Mouse (Mus musculus): ENCODE data around the gene Ywhah. TPM values are rescaled to one million over a fixed set of nuclear protein-coding genes. Genes with fewer than 3 reads are reported as not detected.

Gene Ywhah
- total and polyA plus RNA-seq, 2 experiments = 23.4 to 31.2 TPM

DNA sequence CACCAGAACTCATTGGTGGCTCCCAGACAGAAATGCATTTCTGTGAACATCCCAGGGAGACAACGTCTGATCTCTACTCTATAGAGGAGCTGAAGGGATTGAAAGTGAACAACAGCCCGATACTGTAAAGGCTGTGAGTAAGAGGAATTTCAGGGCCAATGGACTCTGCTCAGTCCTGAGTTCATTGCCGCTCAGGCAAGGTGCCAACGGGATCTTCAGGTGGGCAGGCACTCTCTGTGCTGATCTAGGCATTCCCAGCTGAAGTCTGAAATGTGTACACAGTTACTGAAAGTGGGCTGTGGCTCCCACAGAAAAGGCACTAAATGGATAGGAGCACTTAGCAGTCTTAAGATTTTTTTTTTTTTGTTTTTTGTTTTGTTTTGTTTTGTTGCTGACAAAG lies 19.8 kb upstream of the Ywhah start:
- H3K4me3 ChIP-seq (ENCODE audit: insufficient read depth, low read depth, low read length) = no peak overlapping the region
- peak; percentile 62 for DNase-seq (ENCODE audit: extremely low read depth, low read depth, low spot score)
- WGBS = 25% methylated on average over 4 of the region's 4 CpGs
- H3K27me3 ChIP-seq (ENCODE audit: control insufficient read depth, insufficient read depth, low read length) = no peaks in the 10 kb centered on the region
- no peak overlapping the region for H3K27ac ChIP-seq (replicated peaks; ENCODE audit: insufficient read depth, low read depth, low read length)
- H3K9ac ChIP-seq (ENCODE audit: low read depth, low read length) = no peak overlapping the region
- TF ChIP-seq CTCF (IDR thresholded peaks at IDR 0.05; ENCODE audit: low read depth, low read length) (no peak), POLR2A (IDR thresholded peaks at IDR 0.05; ENCODE audit: extremely low read depth, insufficient read depth, low read length) (no peak)
- no peaks in the 10 kb centered on the region for H3K79me2 ChIP-seq (ENCODE audit: control insufficient read depth, insufficient read depth, low read length)
- H3K4me1 ChIP-seq (ENCODE audit: control insufficient read depth, insufficient read depth, low read length) = no peaks in the 10 kb centered on the region
- no peaks in the 10 kb centered on the region for H3K36me3 ChIP-seq (ENCODE audit: control insufficient read depth, insufficient read depth, low read length)

DNA sequence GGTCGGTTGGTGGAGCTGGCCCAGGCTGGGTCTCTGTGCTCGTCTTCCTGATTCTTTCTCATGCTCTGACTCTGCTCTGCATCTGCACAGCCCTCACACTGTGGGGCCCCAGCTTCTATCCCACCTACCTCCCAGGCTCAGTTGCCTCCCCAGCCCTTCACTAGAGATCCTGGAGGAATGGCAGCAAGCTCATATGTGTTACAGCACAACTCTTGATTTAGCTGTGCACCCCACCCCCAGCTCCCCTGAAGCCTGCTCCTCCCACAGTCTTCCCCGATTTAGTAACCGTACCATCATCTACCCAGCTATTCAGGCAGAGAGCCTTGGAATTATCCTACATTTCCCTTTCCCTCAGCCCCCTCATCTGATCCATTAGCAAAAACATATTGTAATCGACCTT lies 17.5 kb upstream of the Ywhah start:
- H3K4me1 ChIP-seq (ENCODE audit: control insufficient read depth, insufficient read depth, low read length) = no peaks in the 10 kb centered on the region
- H3K27me3 ChIP-seq (ENCODE audit: control insufficient read depth, insufficient read depth, low read length) = no peaks in the 10 kb centered on the region
- no peak for TF ChIP-seq POLR2A (IDR thresholded peaks at IDR 0.05; ENCODE audit: extremely low read depth, insufficient read depth, low read length)
- no peak for TF ChIP-seq CTCF (IDR thresholded peaks at IDR 0.05; ENCODE audit: low read depth, low read length)
- no peaks in the 10 kb centered on the region for H3K36me3 ChIP-seq (ENCODE audit: control insufficient read depth, insufficient read depth, low read length)
- WGBS = 97% methylated on average over 5 of the region's 5 CpGs
- no peak for DNase-seq (ENCODE audit: extremely low read depth, low read depth, low spot score)
- H3K9ac ChIP-seq (ENCODE audit: low read depth, low read length) = no peak overlapping the region
- H3K79me2 ChIP-seq (ENCODE audit: control insufficient read depth, insufficient read depth, low read length) = no peaks in the 10 kb centered on the region
- no peak overlapping the region for H3K4me3 ChIP-seq (ENCODE audit: insufficient read depth, low read depth, low read length)
- H3K27ac ChIP-seq (replicated peaks; ENCODE audit: insufficient read depth, low read depth, low read length) = no peak overlapping the region

DNA sequence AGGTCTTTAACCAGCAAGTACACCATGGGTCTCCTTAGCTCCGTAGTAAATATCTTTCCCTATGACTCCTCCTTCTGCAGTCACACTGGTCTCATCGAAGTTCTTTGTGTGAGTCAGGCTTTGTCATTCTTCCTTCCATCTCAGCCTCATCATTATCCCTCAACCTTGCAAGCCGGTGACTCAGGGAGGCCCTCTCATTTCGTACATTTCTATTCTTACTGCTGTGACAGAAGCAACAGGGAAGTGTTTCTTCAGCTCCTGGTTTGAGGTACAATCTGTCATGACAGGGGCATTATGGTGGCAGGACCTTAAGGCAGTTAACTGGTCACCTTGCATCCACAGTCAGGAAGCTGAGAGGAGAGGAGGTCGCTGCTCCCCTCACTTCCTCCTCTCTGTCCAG lies 15.8 kb upstream of the Ywhah start:
- Histone ChIP-seq H3K79me2 (ENCODE audit: control insufficient read depth, insufficient read depth, low read length) (no peaks in the 10 kb centered on the region), H3K27ac (replicated peaks; ENCODE audit: insufficient read depth, low read depth, low read length) (no peak overlapping the region), H3K27me3 (ENCODE audit: control insufficient read depth, insufficient read depth, low read length) (no peaks in the 10 kb centered on the region), H3K4me1 (ENCODE audit: control insufficient read depth, insufficient read depth, low read length) (no peaks in the 10 kb centered on the region), H3K36me3 (ENCODE audit: control insufficient read depth, insufficient read depth, low read length) (no peaks in the 10 kb centered on the region), H3K4me3 (ENCODE audit: insufficient read depth, low read depth, low read length) (no peak overlapping the region), H3K9ac (ENCODE audit: low read depth, low read length) (no peak overlapping the region)
- TF ChIP-seq POLR2A (IDR thresholded peaks at IDR 0.05; ENCODE audit: extremely low read depth, insufficient read depth, low read length) = no peak
- TF ChIP-seq CTCF (IDR thresholded peaks at IDR 0.05; ENCODE audit: low read depth, low read length) = no peak
- DNase-seq (ENCODE audit: extremely low read depth, low read depth, low spot score) = no peak
- WGBS = 92% methylated on average over 5 of the region's 5 CpGs

DNA sequence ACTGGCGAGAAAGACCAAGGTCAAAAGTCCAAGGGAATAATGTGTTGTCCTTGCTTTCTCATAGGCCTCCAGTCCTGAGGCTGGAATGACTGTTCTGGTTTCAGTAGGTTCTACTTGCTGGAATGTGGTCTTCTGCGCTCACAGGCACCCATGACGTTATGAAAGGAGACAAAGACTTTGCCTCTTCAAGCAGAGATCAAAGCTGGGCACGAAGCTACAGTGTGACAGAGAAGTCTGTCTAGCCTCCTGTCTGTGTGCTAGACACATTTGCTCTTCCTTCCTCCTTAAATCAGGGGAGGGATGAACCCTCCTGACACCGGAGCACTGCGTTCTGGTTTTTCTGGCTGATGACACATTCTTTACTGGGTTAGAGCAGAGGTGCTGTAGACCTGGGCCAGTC lies 15.1 kb upstream of the Ywhah start:
- Histone ChIP-seq H3K27ac (replicated peaks; ENCODE audit: insufficient read depth, low read depth, low read length) (no peak overlapping the region), H3K79me2 (ENCODE audit: control insufficient read depth, insufficient read depth, low read length) (no peaks in the 10 kb centered on the region)
- WGBS = 67% methylated on average over 6 of the region's 6 CpGs

DNA sequence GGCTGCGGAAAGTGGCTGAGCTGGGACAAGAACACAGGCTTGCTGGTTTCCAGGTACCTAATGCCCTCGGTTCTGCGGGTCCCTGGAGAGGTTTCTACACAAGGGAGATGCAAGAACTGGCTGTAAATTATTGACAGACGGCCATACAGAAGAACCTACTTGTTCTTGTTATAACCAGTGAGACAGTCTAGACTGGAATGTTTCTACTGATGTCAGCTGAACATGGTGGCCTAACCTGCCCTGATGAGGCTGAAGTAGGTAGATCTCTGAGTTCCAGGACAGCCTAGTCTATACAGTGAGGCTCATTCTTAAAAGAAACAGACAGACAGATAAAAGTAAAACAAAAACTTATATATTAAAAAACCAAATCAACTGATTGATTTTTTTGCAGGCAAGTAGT lies 14.5 kb upstream of the Ywhah start:
- Histone ChIP-seq H3K9ac (ENCODE audit: low read depth, low read length) (no peak overlapping the region), H3K4me3 (ENCODE audit: insufficient read depth, low read depth, low read length) (no peak overlapping the region), H3K27ac (replicated peaks; ENCODE audit: insufficient read depth, low read depth, low read length) (no peak overlapping the region), H3K36me3 (ENCODE audit: control insufficient read depth, insufficient read depth, low read length) (no peaks in the 10 kb centered on the region), H3K27me3 (ENCODE audit: control insufficient read depth, insufficient read depth, low read length) (no peaks in the 10 kb centered on the region), H3K4me1 (ENCODE audit: control insufficient read depth, insufficient read depth, low read length) (no peaks in the 10 kb centered on the region), H3K79me2 (ENCODE audit: control insufficient read depth, insufficient read depth, low read length) (no peaks in the 10 kb centered on the region)
- DNase-seq (ENCODE audit: extremely low read depth, low read depth, low spot score) = no peak
- TF ChIP-seq POLR2A (IDR thresholded peaks at IDR 0.05; ENCODE audit: extremely low read depth, insufficient read depth, low read length) (no peak), CTCF (IDR thresholded peaks at IDR 0.05; ENCODE audit: low read depth, low read length) (no peak)
- 67% methylated on average over 4 of the region's 4 CpGs for WGBS

More for the DNA sequence above, 15.1 kb upstream of the Ywhah start:
- Histone ChIP-seq H3K4me3 (ENCODE audit: insufficient read depth, low read depth, low read length) (no peak overlapping the region), H3K27me3 (ENCODE audit: control insufficient read depth, insufficient read depth, low read length) (no peaks in the 10 kb centered on the region), H3K4me1 (ENCODE audit: control insufficient read depth, insufficient read depth, low read length) (no peaks in the 10 kb centered on the region), H3K9ac (ENCODE audit: low read depth, low read length) (no peak overlapping the region), H3K36me3 (ENCODE audit: control insufficient read depth, insufficient read depth, low read length) (no peaks in the 10 kb centered on the region)
- TF ChIP-seq POLR2A (IDR thresholded peaks at IDR 0.05; ENCODE audit: extremely low read depth, insufficient read depth, low read length) = no peak
- DNase-seq (ENCODE audit: extremely low read depth, low read depth, low spot score) = no peak

DNA sequence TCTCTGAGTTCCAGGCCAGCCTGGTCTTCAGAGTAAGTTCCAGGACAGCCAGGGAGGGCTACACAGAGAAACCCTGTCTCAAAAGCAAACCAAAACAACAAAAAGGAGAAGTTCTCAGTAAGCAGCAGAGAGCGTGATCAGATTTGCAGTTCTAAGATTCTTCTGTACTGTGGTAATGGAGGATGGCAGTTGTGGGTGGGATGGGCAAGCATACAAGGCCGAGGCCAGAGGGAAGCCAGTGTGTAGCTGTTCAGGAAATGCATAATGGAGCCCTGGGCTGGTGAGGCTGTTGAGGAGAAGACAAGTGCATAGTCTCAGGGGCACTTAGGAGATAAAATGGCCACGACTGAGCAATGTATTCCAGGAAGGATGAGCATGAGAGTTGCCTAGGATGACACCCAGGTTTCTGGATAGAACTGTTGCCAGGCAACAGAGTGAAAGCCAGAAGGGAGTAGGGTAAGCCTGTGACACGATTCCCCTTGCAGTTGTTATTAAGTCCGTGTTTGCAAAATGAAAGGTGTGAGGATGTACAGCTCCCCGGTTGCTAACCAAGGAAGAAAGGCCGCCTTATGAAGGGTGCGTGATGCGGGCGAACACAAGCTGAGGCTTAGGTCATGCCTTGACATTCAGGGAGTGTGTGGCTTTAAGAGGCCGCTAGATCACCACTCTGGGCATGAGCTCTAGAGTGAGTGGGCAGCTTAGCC lies 13.0 kb upstream of the Ywhah start:
- Histone ChIP-seq H3K79me2 (ENCODE audit: control insufficient read depth, insufficient read depth, low read length) (no peaks in the 10 kb centered on the region), H3K36me3 (ENCODE audit: control insufficient read depth, insufficient read depth, low read length) (no peaks in the 10 kb centered on the region), H3K27me3 (ENCODE audit: control insufficient read depth, insufficient read depth, low read length) (no peaks in the 10 kb centered on the region), H3K9ac (ENCODE audit: low read depth, low read length) (no peak overlapping the region), H3K4me1 (ENCODE audit: control insufficient read depth, insufficient read depth, low read length) (no peaks in the 10 kb centered on the region), H3K4me3 (ENCODE audit: insufficient read depth, low read depth, low read length) (no peak overlapping the region), H3K27ac (replicated peaks; ENCODE audit: insufficient read depth, low read depth, low read length) (no peak overlapping the region)
- TF ChIP-seq CTCF (IDR thresholded peaks at IDR 0.05; ENCODE audit: low read depth, low read length) = no peak
- no peak for TF ChIP-seq POLR2A (IDR thresholded peaks at IDR 0.05; ENCODE audit: extremely low read depth, insufficient read depth, low read length)
- 88% methylated on average over 11 of the region's 11 CpGs for WGBS
- no peak for DNase-seq (ENCODE audit: extremely low read depth, low read depth, low spot score)

Data from liver, adult 2 months (tissue).